11 mouse cellular contexts compared by ENCODE assay signal in genomic region chr4:118612619-118613018, GRCm38 (mm10). TPM values are rescaled to one million over a fixed set of nuclear protein-coding genes. Genes with fewer than 3 reads are reported as not detected.
DNase-seq lines count a peak whose midpoint lies in the region; ATAC-seq and TF ChIP-seq lines count a peak whose summit lies in the region.
"Had no signal": no experiment of that assay in that cellular context is flagged by ENCODE, and none has a peak within 500 bp of the region (broad histone marks: within the 10 kb centered on the region; RNA-seq: fewer than 3 reads in every experiment).

No protein-coding gene starts in this region.

- TF ChIP-seq CTCF in heart, adult 2 months (IDR thresholded peaks at IDR 0.05): peak; percentile 65

- TF ChIP-seq EP300 in heart, adult 2 months (IDR thresholded peaks at IDR 0.05; ENCODE audit: insufficient read depth, low read depth, low read length): no peak

- no peaks in the 10 kb centered on the region for H3K79me2 ChIP-seq in heart, adult 2 months (replicated peaks; ENCODE audit: control insufficient read depth, insufficient read depth, low read length)

- H3K9ac ChIP-seq in heart, adult 2 months (ENCODE audit: low read depth, low read length): no peak overlapping the region
- H3K9ac ChIP-seq: embryonic facial prominence, embryonic 15.5 days; liver, embryonic 15.5 days had no signal

- TF ChIP-seq POLR2A in heart, adult 2 months (IDR thresholded peaks at IDR 0.05; ENCODE audit: insufficient read depth, low read depth, low read length): no peak

- 22% methylated on average over 11 of the region's 11 CpGs for WGBS in heart, adult 2 months

- H3K4me1 ChIP-seq in heart, adult 2 months (ENCODE audit: control insufficient read depth, insufficient read depth, low read length): no peaks in the 10 kb centered on the region
- H3K4me1 ChIP-seq: embryonic facial prominence, embryonic 15.5 days; liver, embryonic 15.5 days had no signal

- peak in 1 of 2 experiments; percentile 13 for DNase-seq in heart, adult 2 months
- DNase-seq in heart, postnatal 25 days (ENCODE audit: low spot score): no peak
- DNase-seq in ovary, postnatal 14 days (ENCODE audit: low spot score): peak; percentile 42
- no peak for DNase-seq in ovary, adult 18-20 months (ENCODE audit: low spot score)
- DNase-seq in adrenal gland, postnatal 4 days (ENCODE audit: low spot score in 2 of 2): peak; percentile 23 to 36
- peak; percentile 34 for DNase-seq in kidney, postnatal 14 days
- DNase-seq in retina, postnatal 7 days (ENCODE audit: low read depth, low spot score): peak; percentile 23

- no peaks in the 10 kb centered on the region for H3K27me3 ChIP-seq in heart, adult 2 months (ENCODE audit: control insufficient read depth, insufficient read depth, low read length)

- no peak overlapping the region for H3K27ac ChIP-seq in heart, adult 2 months
- H3K27ac ChIP-seq: embryonic facial prominence, embryonic 15.5 days; liver, embryonic 15.5 days had no signal

- no peak overlapping the region for H3K4me3 ChIP-seq in heart, adult 2 months
- H3K4me3 ChIP-seq: embryonic facial prominence, embryonic 15.5 days; liver, embryonic 15.5 days had no signal

- H3K36me3 ChIP-seq in heart, adult 2 months (ENCODE audit: control insufficient read depth, insufficient read depth, low read length): no peaks in the 10 kb centered on the region
- H3K36me3 ChIP-seq: embryonic facial prominence, embryonic 15.5 days; liver, embryonic 15.5 days had no signal

- intact Hi-C loops in heart, adult 2 months (cut with DNase I): no loop called here
- intact Hi-C loops in heart, postnatal 25 days (cut with DNase I): no loop called here

- no peak for ATAC-seq in activated CD4-positive, CD25-positive, alpha-beta regulatory T cell, adult 4 months

RNA-seq across cellular contexts. Expression of gene Cfap57, which starts 8.0 kb away (rescaled TPM):
- under 1 TPM in 1 of 2 experiments, not detected in 1; 0.05 TPM for total RNA-seq in heart, adult 2 months (2021)
- polyA plus RNA-seq in heart, adult 2 months (2012; rRNA removed): 0.03 and 0.14 TPM in 2 replicates
- under 1 TPM in 1 of 2 experiments, not detected in 1; 0.05 TPM for total RNA-seq in heart, postnatal 25 days (2021)
- under 1 TPM; 0.08 to 0.11 TPM for total RNA-seq in adrenal gland, postnatal 4 days (2021)
- not detected for polyA plus RNA-seq in activated CD4-positive, CD25-positive, alpha-beta regulatory T cell, adult 4 months (2017; shearing (Covaris generic))

RNA-seq across cellular contexts. Expression of gene Ebna1bp2, which starts 8.0 kb away (rescaled TPM):
- 10 to 100 TPM; 34.1 to 38.1 TPM for total RNA-seq in heart, adult 2 months (2021)
- 20.0 and 22.4 TPM in 2 replicates for polyA plus RNA-seq in heart, adult 2 months (2012; rRNA removed)
- 10 to 100 TPM; 36.6 to 38.2 TPM for total RNA-seq in heart, postnatal 25 days (2021)
- total RNA-seq in adrenal gland, postnatal 4 days (2021): 10 to 100 TPM; 72.5 to 84.1 TPM
- polyA plus RNA-seq in activated CD4-positive, CD25-positive, alpha-beta regulatory T cell, adult 4 months (2017; shearing (Covaris generic)): 100 to 1,000 TPM; 163 to 165 TPM

RNA-seq across cellular contexts. Expression of gene Olfr62, which starts 46.1 kb away (rescaled TPM):
- not detected for total RNA-seq in heart, adult 2 months (2021)
- polyA plus RNA-seq in heart, adult 2 months (2012; rRNA removed): not detected in 2 replicates
- total RNA-seq in heart, postnatal 25 days (2021): not detected
- not detected for total RNA-seq in adrenal gland, postnatal 4 days (2021)
- not detected for polyA plus RNA-seq in activated CD4-positive, CD25-positive, alpha-beta regulatory T cell, adult 4 months (2017; shearing (Covaris generic))
- polyA plus RNA-seq: liver, embryonic 15.5 days; stomach, embryonic 16.5 days had no signal

Comparison
In these comparisons a context has a peak if more than half of its experiments do, and no peak if none do; other contexts are left out.
1. DNase-seq: peak in ovary, postnatal 14 days (single experiment), adrenal gland, postnatal 4 days (2 of 2), kidney, postnatal 14 days (single experiment) and retina, postnatal 7 days (single experiment); none in heart, postnatal 25 days (single experiment) and ovary, adult 18-20 months (single experiment).